Mouse (Mus musculus): ENCODE data around the gene Rtl1.

Rtl1 gene

DNA sequence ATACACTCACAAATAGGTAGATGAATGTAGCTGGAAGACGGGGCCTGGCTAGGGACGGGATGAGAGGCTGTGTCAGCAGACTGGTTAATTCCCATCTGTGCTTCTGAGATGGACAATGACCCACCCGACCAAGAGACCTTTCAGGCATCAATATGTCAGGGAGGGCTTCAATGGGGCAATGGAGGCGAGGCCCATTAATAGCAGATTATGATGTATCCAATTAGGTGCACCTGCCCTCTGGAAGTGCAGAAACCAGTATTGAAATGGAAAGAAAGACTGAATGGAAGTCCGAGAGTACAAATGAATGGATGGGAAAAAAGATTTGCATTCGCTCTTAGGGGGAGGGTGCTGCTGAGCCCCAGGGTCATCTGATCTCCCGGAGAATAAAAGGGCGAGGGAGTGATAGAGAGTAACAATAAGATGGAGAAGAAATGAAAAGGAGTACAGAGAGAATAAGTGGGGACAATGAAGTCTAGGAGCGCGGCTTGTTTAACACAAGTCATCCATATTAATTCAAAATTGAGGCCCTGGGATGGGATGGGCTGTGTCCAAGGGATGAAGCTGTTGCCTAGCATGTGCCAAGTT, 39.9 kb downstream of the Rtl1 start:
- DNase-seq: no peak

- DNase-seq: no peak
Measured at GRCm38 (mm10) chr12:109558891-109559487, 41.1 kb downstream of the Rtl1 start.

GRCm38 (mm10) chr12:109558226-109558824, 41.8 kb downstream of the Rtl1 start:
- no peak for DNase-seq

- no peak for DNase-seq
Measured at GRCm38 (mm10) chr12:109555837-109556409, 44.2 kb downstream of the Rtl1 start.

GRCm38 (mm10) chr12:109553568-109553967, 46.6 kb downstream of the Rtl1 start:
- DNase-seq: no peak

DNA sequence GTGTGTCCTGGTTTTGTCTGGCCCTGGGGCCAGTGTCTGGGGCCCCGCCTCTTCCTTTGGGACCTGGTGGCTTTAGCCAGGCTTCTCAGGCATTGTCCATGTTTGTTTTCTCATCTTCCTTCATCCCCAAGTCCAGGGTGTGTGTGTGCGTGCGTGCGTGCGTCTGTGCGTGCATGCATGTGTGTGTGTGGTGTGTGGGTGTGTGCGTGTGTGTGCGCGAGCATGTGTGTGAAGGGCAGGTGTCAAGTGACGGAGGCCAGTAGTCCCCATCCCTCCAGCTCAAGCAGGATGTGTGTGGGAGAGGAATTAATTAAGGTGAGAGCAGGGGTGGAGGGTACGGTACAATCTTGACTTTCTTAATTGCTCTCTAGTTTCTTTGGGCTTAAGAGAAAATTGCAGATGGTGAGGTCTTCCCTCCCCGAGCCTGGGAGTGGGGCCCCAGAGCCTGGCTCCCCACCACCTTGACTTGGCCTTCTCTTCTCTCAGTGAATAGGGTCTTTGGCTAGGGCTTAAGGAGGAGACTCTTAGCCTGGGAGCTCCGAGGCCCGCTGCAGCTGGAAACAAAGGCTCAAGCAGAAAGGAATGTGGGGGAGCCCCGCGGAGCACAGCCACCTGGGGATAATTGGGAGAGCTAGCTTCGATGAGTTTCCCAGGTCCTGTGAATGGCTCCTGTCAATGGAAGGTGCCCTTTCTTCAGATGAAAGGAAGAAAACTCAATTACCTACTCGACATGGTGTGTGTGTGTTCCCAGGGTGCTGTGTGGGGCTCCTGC, 47.2 kb downstream of the Rtl1 start:
- no peak for DNase-seq

GRCm38 (mm10) chr12:109551771-109552170, 48.4 kb downstream of the Rtl1 start:
- no peak for DNase-seq

- no peak for DNase-seq
Measured at GRCm38 (mm10) chr12:109547085-109547484, 53.0 kb downstream of the Rtl1 start.

- DNase-seq: no peak
Measured at GRCm38 (mm10) chr12:109545875-109546732, 54.0 kb downstream of the Rtl1 start.

DNA sequence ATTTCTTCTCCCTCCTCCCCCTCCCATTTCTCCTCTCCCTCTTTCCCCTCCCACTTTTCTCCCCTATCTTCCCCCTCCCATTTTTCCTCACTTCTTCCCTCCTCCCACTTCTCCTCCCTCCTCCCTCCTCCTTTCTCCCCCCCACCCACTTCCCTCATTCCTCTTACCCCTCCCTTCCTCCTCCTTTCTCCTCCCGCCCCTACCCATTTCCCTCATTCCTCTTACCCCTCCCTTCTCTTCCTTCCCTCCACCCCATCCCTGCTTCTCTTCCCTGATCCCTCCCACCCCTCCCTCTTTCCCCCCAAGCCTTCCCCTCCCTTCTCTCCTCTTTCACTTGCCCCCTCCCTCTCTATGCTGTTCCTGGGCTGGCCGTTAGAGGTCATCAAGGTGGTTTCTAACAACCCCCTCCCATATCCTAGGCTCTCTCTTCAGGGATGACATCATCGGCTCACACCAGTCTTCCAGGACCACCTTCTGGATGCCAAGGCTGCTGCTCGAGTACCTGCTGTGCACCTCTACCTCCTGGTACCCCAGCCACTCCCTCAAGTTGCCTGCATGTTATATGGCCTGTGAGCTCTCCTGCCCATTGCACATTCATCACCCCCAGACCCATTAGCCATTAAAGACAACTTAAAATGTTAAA, 56.7 kb downstream of the Rtl1 start:
- DNase-seq: no peak

DNA sequence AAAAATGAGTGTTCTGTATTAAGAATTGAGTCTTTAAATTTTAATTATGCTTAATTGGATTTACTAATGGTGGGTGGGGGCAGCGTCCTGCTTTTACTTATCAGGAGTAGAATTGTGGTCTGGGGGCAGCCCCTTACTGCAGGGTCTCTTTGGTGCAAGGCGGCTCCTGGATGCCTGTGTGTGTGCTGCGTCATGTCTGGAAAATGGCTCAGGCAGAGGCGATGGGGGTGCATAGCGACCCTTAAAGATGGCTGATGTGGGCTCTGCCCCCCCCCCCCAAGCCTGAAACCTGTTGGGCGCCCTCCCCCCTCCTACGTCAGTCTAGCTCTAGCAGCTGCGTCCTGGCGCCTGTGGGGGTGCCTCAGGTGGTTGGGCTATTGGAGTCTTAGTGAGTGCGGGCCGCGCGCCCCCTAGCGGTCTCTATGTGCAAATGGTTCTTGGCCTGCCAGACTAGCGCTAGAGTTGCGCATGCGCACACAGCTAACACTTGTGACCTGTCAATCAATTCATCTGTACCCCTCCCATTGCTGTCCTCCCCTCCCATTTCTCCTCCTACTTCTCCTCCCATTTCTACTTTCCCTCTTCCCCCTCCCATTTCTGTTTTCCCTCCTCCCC, 57.4 kb downstream of the Rtl1 start:
- peak; percentile 22 to 47 for DNase-seq

GRCm38 (mm10) chr12:109542011-109542410, 58.1 kb downstream of the Rtl1 start:
- DNase-seq: no peak

DNA sequence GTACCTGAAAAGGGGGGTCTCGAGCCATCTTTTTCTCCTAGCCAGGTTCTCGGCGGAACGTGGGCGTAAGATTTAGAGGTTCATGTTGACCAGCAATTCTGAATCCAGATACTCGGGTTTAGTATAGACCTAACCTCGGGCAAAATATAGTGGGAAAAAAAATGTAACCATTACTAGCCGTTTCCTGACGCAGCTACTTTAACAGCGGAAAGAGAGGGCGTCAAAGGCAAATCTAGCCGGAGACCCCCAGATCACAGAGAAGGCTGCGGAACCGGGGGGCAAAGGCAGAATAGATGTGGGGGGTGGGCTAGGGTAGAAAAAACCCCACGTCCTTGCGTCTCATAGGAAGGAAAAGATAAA, 58.6 kb downstream of the Rtl1 start:
- no peak for DNase-seq

GRCm38 (mm10) chr12:109540739-109541539, 59.2 kb downstream of the Rtl1 start:
- no peak for DNase-seq

DNA sequence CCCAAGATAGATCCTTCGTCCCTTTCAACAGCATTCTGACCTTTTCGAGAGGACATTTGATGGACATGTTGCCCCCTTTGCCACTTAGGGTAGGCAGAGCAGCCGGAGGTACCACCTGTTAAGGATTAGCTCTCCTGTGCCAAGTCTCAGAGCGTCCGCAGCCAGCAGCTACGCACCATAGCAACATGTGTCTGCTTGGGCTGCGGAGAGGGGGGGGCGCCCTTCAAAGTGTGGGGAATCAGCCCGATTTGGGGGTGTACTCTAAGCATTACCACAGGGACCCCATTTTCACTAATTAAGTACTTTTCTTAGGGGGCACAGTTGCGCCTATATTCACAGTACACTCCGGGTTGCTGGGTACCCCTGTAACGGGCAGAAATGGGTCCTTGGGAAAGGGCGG, 60.2 kb downstream of the Rtl1 start:
- no peak for DNase-seq
